Mouse (Mus musculus): ENCODE data around the gene Gm10282.

Gene Gm10282

GRCm38 (mm10) chr8:72323131-72323725 lies 18.2 kb upstream of the Gm10282 start:
- peak in 1 of 2 experiments; percentile 29 for DNase-seq

GRCm38 (mm10) chr8:72322471-72322889 lies 17.4 kb upstream of the Gm10282 start:
- DNase-seq: peak; percentile 81 to 82

GRCm38 (mm10) chr8:72321635-72322441 lies 16.8 kb upstream of the Gm10282 start:
- peak in 1 of 2 experiments; percentile 23 for DNase-seq

DNA sequence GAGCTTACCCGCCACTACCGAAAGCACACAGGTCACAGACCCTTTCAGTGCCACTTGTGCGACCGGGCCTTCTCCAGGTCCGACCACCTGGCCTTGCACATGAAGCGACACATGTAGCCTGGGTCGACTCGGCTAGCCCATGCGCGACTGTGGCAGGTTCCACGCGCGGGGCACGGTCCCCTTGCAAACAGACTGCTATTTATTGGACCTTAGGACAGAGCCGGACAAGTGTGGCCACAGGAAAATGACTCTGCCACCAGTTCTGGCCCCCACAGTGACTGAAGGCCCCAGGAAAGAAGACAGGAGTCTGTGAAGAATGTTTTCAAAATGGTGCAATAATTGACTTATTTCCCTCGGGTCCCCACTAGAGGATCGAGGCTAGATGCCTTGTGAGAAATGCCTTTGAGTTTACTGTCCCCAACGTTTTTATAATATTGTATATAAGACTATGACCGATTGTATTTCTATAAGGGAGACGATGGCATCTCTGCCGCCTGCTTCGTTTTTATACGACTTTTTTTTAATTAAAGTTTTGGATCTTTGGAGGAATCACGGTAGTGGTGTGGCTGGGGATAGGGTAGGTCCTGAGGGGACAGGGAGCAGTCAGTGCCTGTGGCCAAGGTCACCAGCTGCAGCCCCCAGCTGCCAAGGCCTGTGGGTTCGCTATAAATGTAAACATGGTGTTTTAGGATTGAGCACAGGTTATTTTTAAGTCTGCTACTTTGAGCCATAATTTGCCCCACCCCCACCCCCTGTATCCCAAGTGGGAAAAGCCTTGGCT lies 15.9 kb upstream of the Gm10282 start:
- DNase-seq: no peak

DNA sequence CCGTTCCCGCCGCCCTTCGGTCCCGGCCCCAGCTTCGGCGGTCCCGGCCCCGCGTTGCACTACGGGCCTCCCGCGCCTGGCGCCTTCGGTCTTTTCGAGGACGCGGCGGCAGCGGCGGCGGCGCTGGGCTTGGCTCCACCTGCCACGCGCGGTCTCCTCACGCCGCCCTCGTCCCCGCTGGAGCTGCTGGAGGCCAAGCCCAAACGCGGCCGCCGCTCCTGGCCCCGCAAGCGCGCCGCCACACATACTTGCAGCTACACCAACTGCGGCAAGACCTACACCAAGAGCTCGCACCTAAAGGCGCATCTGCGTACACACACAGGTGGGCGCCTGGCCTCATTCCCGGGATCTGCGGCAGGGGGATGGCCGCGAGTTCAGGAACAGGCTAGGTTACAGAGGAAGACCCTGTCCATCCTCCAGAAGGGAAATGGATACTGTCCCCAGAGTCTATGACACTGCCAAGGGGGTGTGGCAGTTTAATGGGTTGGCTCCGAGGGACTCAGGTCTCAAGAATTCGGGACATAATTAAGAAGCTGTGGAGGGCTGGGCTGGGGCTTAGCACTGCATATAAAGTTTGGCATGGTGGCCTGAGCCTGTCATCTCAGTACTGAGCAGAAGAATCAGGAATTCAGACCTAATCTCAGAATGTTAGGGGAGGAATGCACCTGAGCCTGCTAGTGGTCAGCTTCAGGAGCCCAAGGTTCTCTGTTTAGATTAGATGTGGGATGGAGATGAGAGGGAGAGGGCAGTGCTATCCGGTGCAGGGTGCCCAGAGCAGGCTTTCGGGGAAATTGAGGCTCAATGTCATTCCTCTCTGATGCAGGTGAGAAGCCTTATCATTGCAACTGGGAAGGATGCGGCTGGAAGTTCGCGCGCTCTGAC lies 15.1 kb upstream of the Gm10282 start:
- peak; percentile 40 to 51 for DNase-seq

GRCm38 (mm10) chr8:72319397-72319796 lies 14.3 kb upstream of the Gm10282 start:
- DNase-seq: no peak

DNA sequence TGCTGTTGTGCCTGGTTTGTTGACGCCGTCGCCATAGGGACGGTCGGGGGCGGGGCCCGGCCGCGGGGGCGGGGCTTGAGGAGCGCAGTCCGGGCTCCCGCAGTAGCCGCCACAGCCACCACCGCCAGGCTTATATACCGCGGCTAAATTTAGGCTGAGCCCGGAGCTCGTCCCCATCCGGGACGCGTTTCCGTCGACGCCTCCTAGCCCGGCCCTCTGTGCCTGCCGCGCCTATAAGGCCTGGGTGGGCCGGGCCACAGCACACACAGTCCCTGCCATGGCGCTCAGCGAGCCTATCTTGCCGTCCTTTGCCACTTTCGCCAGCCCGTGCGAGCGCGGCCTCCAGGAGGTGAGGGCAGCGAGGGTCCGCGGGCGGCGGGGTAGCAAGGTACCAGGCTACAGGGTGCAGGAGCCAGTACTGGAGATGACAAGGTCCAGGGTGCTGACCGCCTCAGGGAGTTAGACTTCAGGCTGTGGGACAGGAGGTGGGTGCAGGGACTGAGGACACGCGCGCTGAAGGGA lies 13.8 kb upstream of the Gm10282 start, which contains the start of gene Klf2:
Gene Klf2 (plus strand): TSS at position 233 of the 522 bp plus-strand sequence.
- DNase-seq: peak; percentile 99

DNA sequence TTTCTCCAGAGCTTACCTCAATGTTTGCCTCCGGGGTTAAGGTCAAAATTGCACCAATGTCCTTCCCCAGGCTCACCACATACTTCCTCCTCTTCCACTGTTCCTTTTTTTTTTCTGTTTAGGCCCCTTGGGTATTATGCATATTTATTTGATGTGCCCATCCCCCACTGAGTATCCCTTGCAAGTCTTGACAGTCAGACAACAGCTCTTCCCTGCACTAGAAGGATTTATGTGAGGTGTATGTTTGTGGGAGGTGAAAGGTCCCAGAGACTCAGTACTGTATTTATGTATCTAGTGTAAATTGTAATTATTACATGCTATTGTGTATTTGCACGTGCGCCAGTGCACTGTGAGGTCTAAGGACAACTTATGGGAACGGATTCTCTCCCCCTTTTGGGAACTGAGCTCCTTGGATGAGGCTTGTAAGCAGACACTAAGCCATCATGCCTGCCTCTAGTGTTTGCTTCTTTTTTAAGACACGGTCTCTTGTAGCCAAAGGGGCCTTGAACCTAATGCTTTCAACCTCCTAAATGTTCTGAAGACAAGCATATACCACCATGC lies 12.8 kb upstream of the Gm10282 start:
- DNase-seq: peak; percentile 43 to 54

DNA sequence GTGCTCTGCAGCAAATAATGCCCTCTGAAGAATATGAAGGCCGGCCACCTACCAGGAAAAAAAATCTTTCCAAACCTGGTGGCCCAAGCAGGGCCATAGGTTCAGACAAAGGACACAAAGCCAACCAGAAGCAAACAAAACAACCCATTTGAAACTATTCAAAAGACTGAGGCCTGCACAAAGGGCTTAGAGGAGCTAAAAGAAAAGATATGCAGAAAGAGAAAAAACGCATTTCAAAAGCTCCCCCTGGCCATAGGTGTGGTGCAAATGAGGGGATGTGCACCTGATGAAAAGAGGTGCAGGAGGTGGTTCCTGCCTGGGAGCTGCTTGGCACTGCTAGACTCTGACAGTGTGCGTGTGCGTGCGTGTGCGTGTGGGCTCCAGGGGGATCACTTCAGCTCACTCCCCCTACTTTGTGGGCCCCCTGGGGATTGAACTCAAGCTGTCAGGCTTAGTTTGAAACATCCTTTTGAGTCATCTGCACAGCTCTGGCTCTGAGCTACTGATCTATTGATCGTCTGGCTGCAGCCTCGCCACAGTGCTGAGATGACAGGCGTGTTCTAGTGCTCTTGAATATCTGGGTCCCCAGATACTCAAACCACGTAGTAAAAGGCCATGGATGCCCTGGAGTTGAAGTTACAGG lies 11.1 kb upstream of the Gm10282 start:
- no peak for DNase-seq

GRCm38 (mm10) chr8:72312926-72313518 lies 8.0 kb upstream of the Gm10282 start:
- no peak for DNase-seq

DNA sequence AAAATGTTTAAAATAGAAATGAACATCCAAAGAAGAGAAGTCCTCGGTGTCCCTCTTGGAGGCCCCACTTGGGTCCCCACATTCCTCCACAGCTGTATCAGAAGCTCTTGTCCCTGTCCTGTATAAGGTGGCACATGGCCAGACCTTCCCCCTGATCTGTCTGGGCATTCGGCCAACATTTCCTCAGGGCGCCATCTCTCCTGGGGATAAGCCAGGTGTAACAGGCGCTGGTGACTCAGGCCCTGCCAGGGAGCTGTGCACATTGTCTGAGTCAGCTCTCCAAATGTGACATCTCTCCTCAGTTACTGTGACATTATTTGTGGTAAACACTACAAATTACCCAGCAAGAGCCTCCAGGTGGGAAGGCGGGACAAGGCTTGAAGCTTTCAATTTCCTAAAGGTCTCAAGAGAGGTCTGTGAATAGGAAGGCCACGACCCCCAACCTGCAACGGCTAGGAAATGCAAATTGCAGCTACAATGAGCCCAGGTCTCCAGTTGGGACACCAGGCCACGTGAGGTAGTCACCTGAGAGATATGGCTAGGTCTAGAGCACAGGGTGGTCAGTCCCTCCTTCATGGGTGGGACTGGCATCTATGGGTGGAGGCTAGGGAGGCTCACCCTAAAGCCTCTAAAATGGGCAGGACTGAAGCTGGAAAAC lies 5.9 kb upstream of the Gm10282 start:
- DNase-seq: peak; percentile 59 to 60

DNA sequence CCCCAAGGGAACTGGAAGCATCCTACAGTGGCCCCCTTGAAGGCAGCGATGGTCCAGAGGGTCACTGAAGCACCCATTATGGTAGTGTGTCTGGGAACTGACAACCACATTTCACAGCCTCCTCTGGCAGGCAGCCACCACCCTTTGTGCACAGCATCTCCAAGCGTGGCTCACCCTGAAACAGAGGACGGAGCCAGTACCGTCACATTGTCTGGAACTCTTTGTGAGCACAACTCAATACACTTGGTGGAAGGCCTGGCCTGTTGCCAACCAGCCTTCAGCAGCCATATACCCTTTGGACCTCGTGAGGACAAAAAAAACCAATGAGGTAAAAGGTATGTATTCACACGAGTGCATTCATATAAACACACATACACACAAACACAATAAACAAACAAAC lies 3.2 kb upstream of the Gm10282 start:
- peak; percentile 27 to 61 for DNase-seq

GRCm38 (mm10) chr8:72306913-72307312 lies 1.9 kb upstream of the Gm10282 start:
- peak; percentile 40 to 50 for DNase-seq

DNA sequence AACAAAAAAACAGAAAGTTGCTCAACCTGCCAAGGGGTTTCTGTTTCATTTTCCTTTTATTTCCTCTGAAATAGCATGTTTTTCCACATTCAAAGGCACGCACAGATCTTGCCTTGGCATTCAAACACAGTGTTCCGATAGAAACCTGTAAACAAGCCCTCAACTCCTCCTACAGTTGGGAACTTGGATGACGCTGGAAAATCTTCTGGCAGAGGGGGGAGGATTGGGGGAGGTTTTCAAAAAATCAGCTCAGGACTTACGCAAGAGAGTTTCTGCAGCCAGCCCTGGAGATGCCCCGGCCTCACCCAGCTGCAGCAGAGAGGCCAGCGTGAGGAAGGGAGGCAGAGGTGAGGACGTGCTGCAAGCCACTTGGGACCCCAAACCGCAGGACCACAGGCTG lies 1.4 kb downstream of the Gm10282 start:
- peak; percentile 86 to 91 for DNase-seq

DNA sequence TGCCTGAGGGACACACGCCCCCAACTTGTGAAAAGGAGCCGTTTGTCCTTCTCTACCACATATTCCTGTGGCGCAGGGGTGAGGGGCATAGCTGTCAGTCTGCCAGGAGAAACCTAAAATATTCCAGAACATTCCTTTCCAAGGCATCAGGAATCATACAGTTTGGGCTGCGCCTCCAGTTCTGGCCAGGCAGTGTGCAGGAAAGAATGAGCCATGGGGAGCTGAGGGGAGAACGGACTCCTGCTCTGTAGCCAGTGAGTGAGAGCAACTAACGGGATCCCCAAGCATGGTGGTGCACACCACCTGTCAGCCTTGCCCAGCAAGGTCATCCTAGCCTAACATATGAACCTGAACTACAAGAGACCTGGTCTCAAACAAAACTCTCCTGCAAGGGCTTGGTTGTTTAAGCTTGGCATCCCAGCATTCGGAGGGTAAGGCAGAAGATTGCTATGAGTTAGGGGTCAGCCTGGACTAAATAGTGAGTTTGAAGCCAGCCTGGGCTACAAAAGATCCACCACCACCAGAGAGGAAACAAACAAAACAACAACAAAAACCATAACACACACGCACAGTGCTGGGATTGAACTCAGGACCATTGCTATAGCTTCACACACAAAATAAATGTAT lies 2.0 kb downstream of the Gm10282 start:
- no peak for DNase-seq

GRCm38 (mm10) chr8:72301497-72301896 lies 3.6 kb downstream of the Gm10282 start:
- no peak for DNase-seq

DNA sequence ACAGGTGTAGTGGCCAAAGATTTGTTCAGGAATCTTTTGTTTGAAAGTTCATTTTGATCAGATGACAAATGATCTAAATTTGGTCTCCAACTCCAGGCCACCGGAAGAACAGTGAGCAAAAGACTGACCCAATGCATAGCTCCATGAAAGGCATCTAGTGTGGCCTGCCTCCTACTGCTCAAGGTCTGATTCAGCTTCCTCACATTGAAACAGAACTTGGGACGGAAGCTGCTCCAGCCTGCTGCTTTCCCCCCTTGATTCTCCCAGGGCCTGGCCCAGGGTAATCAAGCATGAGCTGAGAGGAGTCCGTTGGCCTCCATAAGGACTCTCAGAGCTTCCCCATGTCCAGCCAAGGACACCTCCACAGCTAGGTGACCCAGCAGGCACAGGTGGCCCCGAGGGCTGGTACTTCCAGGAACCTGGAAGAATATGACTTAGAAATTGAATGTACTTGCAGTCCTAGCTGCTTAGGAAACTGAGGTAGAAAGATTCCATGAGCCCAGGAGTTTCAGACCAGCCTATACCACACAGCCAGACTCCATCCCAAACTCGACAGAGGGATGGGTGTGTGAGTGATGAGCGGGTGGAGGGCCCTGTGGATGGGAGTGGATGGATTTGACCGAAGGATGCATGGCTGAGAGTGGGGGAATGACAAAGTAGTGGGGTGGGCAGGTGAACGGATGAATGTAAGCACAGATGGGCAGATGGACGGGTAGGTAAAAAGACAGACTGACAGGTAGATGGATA lies 4.2 kb downstream of the Gm10282 start:
- DNase-seq: no peak

GRCm38 (mm10) chr8:72298928-72299327 lies 6.1 kb downstream of the Gm10282 start:
- DNase-seq: no peak

DNA sequence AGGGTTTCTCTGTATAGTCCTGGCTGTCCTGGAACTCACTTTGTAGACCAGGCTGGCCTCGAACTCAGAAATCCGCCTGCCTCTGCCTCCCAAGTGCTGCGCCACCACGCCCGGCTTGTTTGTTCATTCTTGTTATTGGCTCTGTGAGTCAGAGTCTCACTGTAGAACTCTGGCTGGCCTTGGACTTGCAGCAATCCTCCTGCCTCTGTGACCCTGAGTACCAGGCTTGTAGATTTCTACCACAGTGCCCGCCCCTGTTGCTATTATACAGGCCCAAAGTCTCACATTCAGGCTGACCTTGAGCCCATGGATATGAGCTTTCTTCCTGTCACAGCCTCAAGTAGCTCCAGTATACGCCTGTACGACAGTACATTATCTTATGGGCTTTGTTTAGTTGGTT lies 8.5 kb downstream of the Gm10282 start:
- no peak for DNase-seq
